Mouse (Mus musculus) heart, embryonic 15.5 days (tissue): ENCODE results near the gene Tmem104. TPM values are rescaled to one million over a fixed set of nuclear protein-coding genes. Genes with fewer than 3 reads are reported as not detected.

Source experiments
- ATAC-seq: fragments of 200-750 bp; cut with Nextera tagmentation; replicated peaks from 2 replicates; pipeline ENCODE4 v1.8.0; 2017; ENCODE audit warnings: low read depth, moderate TSS enrichment; ENCODE audit not compliant: insufficient number of reproducible peaks, insufficient read depth, low FRiP score
- H3K27ac ChIP-seq: fragments of 300-500 bp; sonication (generic); 2 replicates; pipeline ENCODE4 v1.5.1; 2015; ENCODE audit warnings: mild to moderate bottlenecking, inconsistent platforms
- H3K27me3 ChIP-seq: fragments of 300-500 bp; sonication (generic); 2 replicates; pipeline ENCODE4 v1.6.1; 2015; ENCODE audit warnings: inconsistent platforms
- H3K36me3 ChIP-seq: fragments of 300-500 bp; sonication (generic); 2 replicates; pipeline ENCODE4 v1.6.1; 2015; ENCODE audit warnings: mild to moderate bottlenecking, inconsistent platforms
- H3K4me1 ChIP-seq: fragments of 300-500 bp; sonication (generic); replicated peaks from 2 replicates; pipeline ENCODE4 v1.6.1; 2015; ENCODE audit warnings: inconsistent platforms
- H3K4me2 ChIP-seq: fragments of 300-500 bp; sonication (generic); 2 replicates; pipeline ENCODE4 v1.6.1; 2015; ENCODE audit warnings: inconsistent platforms, mild to moderate bottlenecking, moderate library complexity
- H3K4me3 ChIP-seq: fragments of 300-500 bp; sonication (generic); 2 replicates; pipeline ENCODE4 v1.5.1; 2015; ENCODE audit warnings: mild to moderate bottlenecking, inconsistent platforms
- H3K9ac ChIP-seq: fragments of 300-500 bp; sonication (generic); 2 replicates; pipeline ENCODE4 v1.6.1; 2015; ENCODE audit warnings: mild to moderate bottlenecking, inconsistent platforms
- H3K9me3 ChIP-seq: fragments of 300-500 bp; sonication (generic); replicated peaks from 2 replicates; pipeline ENCODE4 v1.6.1; 2016; ENCODE audit warnings: inconsistent platforms
- WGBS: fragments of 180-500 bp; shearing (Covaris S2); methylation state at CpG from one replicate; pipeline ENCODE4 v1.1.7; 2015; ENCODE audit warnings: mixed read lengths; 5-methylcytosine and 5-hydroxymethylcytosine counted together
- polyA plus RNA-seq: library from polyadenylated mRNA; unstranded; fragments of >200 nt; fragmentation: Nextera tagmentation; extraction: Ambion mirVana; gene quantifications from 2 replicates; pipeline ENCODE4 v1.2.1, GENCODE M21; 2015

Tmem104 gene
- polyA plus RNA-seq, 1 experiment from 2014 or later = 6.6 TPM

- WGBS = 24% methylated on average over 4 of the region's 4 CpGs
- ATAC-seq = no peak
- H3K9me3 ChIP-seq = no peaks in the 10 kb centered on the region
- no peak overlapping the region for H3K4me3 ChIP-seq
- H3K4me1 ChIP-seq = peaks cover 18% of the 10 kb centered on the region
- no peak overlapping the region for H3K9ac ChIP-seq
- H3K36me3 ChIP-seq = no peaks in the 10 kb centered on the region; the same call in 1 of the 2 replicates
- no peak overlapping the region for H3K4me2 ChIP-seq
- H3K27ac ChIP-seq = no peak overlapping the region
- H3K27me3 ChIP-seq = no peaks in the 10 kb centered on the region
Observed at GRCm38 (mm10) chr11:115184973-115185372, 2.3 kb upstream of the Tmem104 start.

- H3K4me2 ChIP-seq = peak within 1 kb of the TSS; percentile 93
- no peaks in the 10 kb centered on the region for H3K27me3 ChIP-seq
- WGBS = 7% methylated on average over 12 of the region's 12 CpGs
- no peaks in the 10 kb centered on the region for H3K9me3 ChIP-seq
- peaks cover 24% of the 10 kb centered on the region for H3K4me1 ChIP-seq
- ATAC-seq = 0 out of 2 replicates have a peak, but pooled peaks have one; percentile 11
- peak within 1 kb of the TSS; percentile 81 for H3K27ac ChIP-seq
- H3K9ac ChIP-seq = peak within 1 kb of the TSS; percentile 81
- peak within 1 kb of the TSS; percentile 73 for H3K4me3 ChIP-seq
- no peaks in the 10 kb centered on the region; the same call in 1 of the 2 replicates for H3K36me3 ChIP-seq
Observed at GRCm38 (mm10) chr11:115187693-115188092, 406 bp downstream of the Tmem104 start, which contains the start of gene Nat9. Gene Nat9, minus strand, starts transcription at chr11:115187859.

GRCm38 (mm10) chr11:115188539-115189231 lies 1.4 kb downstream of the Tmem104 start:
- Histone ChIP-seq H3K27ac (no peak overlapping the region), H3K4me1 (peaks cover 24% of the 10 kb centered on the region), H3K4me2 (no peak overlapping the region; the same call in 1 of the 2 replicates), H3K9me3 (no peaks in the 10 kb centered on the region), H3K36me3 (no peaks in the 10 kb centered on the region; the same call in 1 of the 2 replicates), H3K9ac (no peak overlapping the region), H3K4me3 (no peak overlapping the region), H3K27me3 (no peaks in the 10 kb centered on the region)
- ATAC-seq = no peak
- 79% methylated on average over 13 of the region's 13 CpGs for WGBS

- no peak for ATAC-seq
- Histone ChIP-seq H3K4me2 (no peak overlapping the region), H3K9me3 (no peaks in the 10 kb centered on the region), H3K4me1 (peaks cover 24% of the 10 kb centered on the region), H3K27me3 (no peaks in the 10 kb centered on the region), H3K27ac (no peak overlapping the region), H3K9ac (no peak overlapping the region), H3K4me3 (no peak overlapping the region), H3K36me3 (no peaks in the 10 kb centered on the region; the same call in 1 of the 2 replicates)
- WGBS = 86% methylated on average over 6 of the region's 6 CpGs
Observed at GRCm38 (mm10) chr11:115189304-115189703, 2.0 kb downstream of the Tmem104 start.

- no peak overlapping the region for H3K9ac ChIP-seq
- 37% methylated on average over 9 of the region's 9 CpGs for WGBS
- H3K9me3 ChIP-seq = no peaks in the 10 kb centered on the region
- H3K27me3 ChIP-seq = no peaks in the 10 kb centered on the region
- H3K4me2 ChIP-seq = 0 out of 2 replicates have a peak overlapping the region, but pooled peaks have one; percentile 10
- H3K36me3 ChIP-seq = no peaks in the 10 kb centered on the region; the same call in 1 of the 2 replicates
- peak overlapping the region; percentile 29 for H3K27ac ChIP-seq
- peak; percentile 30; the same call in 1 of the 2 replicates for ATAC-seq
- peaks cover 20% of the 10 kb centered on the region for H3K4me1 ChIP-seq
- H3K4me3 ChIP-seq = no peak overlapping the region
Observed at GRCm38 (mm10) chr11:115192180-115192579, 4.9 kb downstream of the Tmem104 start.

GRCm38 (mm10) chr11:115194693-115195092 lies 7.4 kb downstream of the Tmem104 start:
- no peak for ATAC-seq

GRCm38 (mm10) chr11:115195933-115196332 lies 8.6 kb downstream of the Tmem104 start:
- no peaks in the 10 kb centered on the region for H3K27me3 ChIP-seq
- peaks cover 14% of the 10 kb centered on the region for H3K4me1 ChIP-seq
- H3K4me2 ChIP-seq = no peak overlapping the region
- no peak overlapping the region for H3K9ac ChIP-seq
- ATAC-seq = no peak
- H3K4me3 ChIP-seq = no peak overlapping the region
- H3K36me3 ChIP-seq = 0 out of 2 replicates have a peak, but pooled peaks cover under 1% of the 10 kb centered on the region
- 46% methylated on average over 5 of the region's 5 CpGs for WGBS
- no peak overlapping the region for H3K27ac ChIP-seq
- no peaks in the 10 kb centered on the region for H3K9me3 ChIP-seq

More at GRCm38 (mm10) chr11:115194693-115195092, 7.4 kb downstream of the Tmem104 start:
- no peak overlapping the region for H3K4me2 ChIP-seq
- WGBS = 52% methylated on average over 6 of the region's 6 CpGs
- H3K27ac ChIP-seq = no peak overlapping the region
- peaks cover 14% of the 10 kb centered on the region for H3K4me1 ChIP-seq
- H3K4me3 ChIP-seq = no peak overlapping the region
- no peaks in the 10 kb centered on the region for H3K9me3 ChIP-seq
- no peaks in the 10 kb centered on the region for H3K27me3 ChIP-seq
- H3K9ac ChIP-seq = no peak overlapping the region
- no peaks in the 10 kb centered on the region; the same call in 1 of the 2 replicates for H3K36me3 ChIP-seq

- Histone ChIP-seq H3K4me1 (0 out of 2 replicates have a peak, but pooled peaks cover 6% of the 10 kb centered on the region), H3K27ac (no peak overlapping the region), H3K9me3 (no peaks in the 10 kb centered on the region), H3K36me3 (0 out of 2 replicates have a peak, but pooled peaks cover 10% of the 10 kb centered on the region), H3K4me3 (no peak overlapping the region), H3K4me2 (no peak overlapping the region), H3K27me3 (no peaks in the 10 kb centered on the region), H3K9ac (no peak overlapping the region)
- WGBS = 67% methylated on average over 8 of the region's 8 CpGs
- no peak for ATAC-seq
Observed at GRCm38 (mm10) chr11:115197558-115197957, 10.3 kb downstream of the Tmem104 start.

GRCm38 (mm10) chr11:115198932-115199384 lies 11.7 kb downstream of the Tmem104 start:
- Histone ChIP-seq H3K9me3 (no peaks in the 10 kb centered on the region), H3K4me2 (no peak overlapping the region), H3K27ac (no peak overlapping the region), H3K4me3 (no peak overlapping the region), H3K4me1 (0 out of 2 replicates have a peak, but pooled peaks cover 4% of the 10 kb centered on the region), H3K27me3 (no peaks in the 10 kb centered on the region; the same call in 1 of the 2 replicates), H3K9ac (no peak overlapping the region), H3K36me3 (0 out of 2 replicates have a peak, but pooled peaks cover 10% of the 10 kb centered on the region)
- 70% methylated on average over 12 of the region's 12 CpGs for WGBS
- ATAC-seq = no peak

- 93% methylated on average over 4 of the region's 4 CpGs for WGBS
- ATAC-seq = no peak
- H3K36me3 ChIP-seq = peaks cover 15% of the 10 kb centered on the region; the same call in 1 of the 2 replicates
- no peak overlapping the region for H3K9ac ChIP-seq
- peaks cover 6% of the 10 kb centered on the region for H3K27me3 ChIP-seq
- H3K4me1 ChIP-seq = 0 out of 2 replicates have a peak, but pooled peaks cover 4% of the 10 kb centered on the region
- no peak overlapping the region for H3K4me3 ChIP-seq
- H3K4me2 ChIP-seq = no peak overlapping the region
- no peaks in the 10 kb centered on the region for H3K9me3 ChIP-seq
- H3K27ac ChIP-seq = no peak overlapping the region
Observed at GRCm38 (mm10) chr11:115200520-115200919, 13.2 kb downstream of the Tmem104 start.

- Histone ChIP-seq H3K9ac (no peak overlapping the region), H3K4me3 (no peak overlapping the region), H3K4me1 (no peaks in the 10 kb centered on the region), H3K27ac (no peak overlapping the region), H3K4me2 (no peak overlapping the region), H3K36me3 (peaks cover 21% of the 10 kb centered on the region; the same call in 1 of the 2 replicates), H3K27me3 (peaks cover 10% of the 10 kb centered on the region), H3K9me3 (no peaks in the 10 kb centered on the region)
- ATAC-seq = peak; percentile 70; the same call in 1 of the 2 replicates
- WGBS = 16% methylated on average over 12 of the region's 12 CpGs
Observed at GRCm38 (mm10) chr11:115202316-115202715, 15.0 kb downstream of the Tmem104 start.
